Mouse (Mus musculus): ENCODE results near the gene Psors1c2. TPM values are rescaled to one million over a fixed set of nuclear protein-coding genes. Genes with fewer than 3 reads are reported as not detected.
"Not testable (repeated sequence)": the region's sequence is repeated elsewhere in the genome, so short reads cannot be mapped to it uniquely, and the experiment has no call there.

Gene Psors1c2
- polyA plus RNA-seq (2017; shearing (Covaris generic)) = under 1 TPM in 1 of 2 experiments, not detected in 1; 0.65 TPM

- ATAC-seq = no peak
Measured at GRCm38 (mm10) chr17:35532901-35533300, at the start of gene Psors1c2. Gene Psors1c2 (plus strand): TSS chr17:35533201.

- peak; percentile 53 for ATAC-seq
Measured at GRCm38 (mm10) chr17:35484066-35484465, 48.9 kb upstream of the Psors1c2 start.

GRCm38 (mm10) chr17:35485702-35486101 lies 47.3 kb upstream of the Psors1c2 start:
- no peak for ATAC-seq

GRCm38 (mm10) chr17:35486726-35487125 lies 46.3 kb upstream of the Psors1c2 start:
- ATAC-seq = no peak

GRCm38 (mm10) chr17:35488041-35488440 lies 45.0 kb upstream of the Psors1c2 start:
- no peak for ATAC-seq

- ATAC-seq = no peak
Measured at GRCm38 (mm10) chr17:35490320-35490719, 42.7 kb upstream of the Psors1c2 start.

- ATAC-seq = no peak
Measured at GRCm38 (mm10) chr17:35497124-35497523, 35.9 kb upstream of the Psors1c2 start.

GRCm38 (mm10) chr17:35502226-35502625 lies 30.8 kb upstream of the Psors1c2 start:
- no peak for ATAC-seq

GRCm38 (mm10) chr17:35502762-35503161 lies 30.2 kb upstream of the Psors1c2 start:
- ATAC-seq = no peak

GRCm38 (mm10) chr17:35503849-35504248 lies 29.2 kb upstream of the Psors1c2 start:
- no peak for ATAC-seq

- no peak for ATAC-seq
Measured at GRCm38 (mm10) chr17:35504628-35505481, 28.1 kb upstream of the Psors1c2 start.

- no peak for ATAC-seq
Measured at GRCm38 (mm10) chr17:35505776-35506175, 27.2 kb upstream of the Psors1c2 start, which contains the start of gene Pou5f1. Gene Pou5f1 (plus strand): TSS chr17:35506018.

- no peak for ATAC-seq
Measured at GRCm38 (mm10) chr17:35506881-35507280, 26.1 kb upstream of the Psors1c2 start.

GRCm38 (mm10) chr17:35507556-35508260 lies 25.3 kb upstream of the Psors1c2 start:
- ATAC-seq = peak; percentile 39

GRCm38 (mm10) chr17:35508279-35508678 lies 24.7 kb upstream of the Psors1c2 start:
- ATAC-seq = not testable (repeated sequence)

- ATAC-seq = peak; percentile 69
Measured at GRCm38 (mm10) chr17:35509284-35509683, 23.7 kb upstream of the Psors1c2 start.

- ATAC-seq = no peak
Measured at GRCm38 (mm10) chr17:35512916-35513626, 19.9 kb upstream of the Psors1c2 start.

GRCm38 (mm10) chr17:35513886-35514285 lies 19.1 kb upstream of the Psors1c2 start:
- ATAC-seq = no peak

GRCm38 (mm10) chr17:35514756-35515155 lies 18.2 kb upstream of the Psors1c2 start:
- ATAC-seq = no peak

- peak; percentile 22 for ATAC-seq
Measured at GRCm38 (mm10) chr17:35515911-35516640, 16.9 kb upstream of the Psors1c2 start.

GRCm38 (mm10) chr17:35516652-35517500 lies 16.1 kb upstream of the Psors1c2 start, which contains the start of the genes Tcf19 and Cchcr1:
Gene Tcf19 (minus strand): TSS chr17:35516824.
Gene Cchcr1 (plus strand): TSS chr17:35517100.
- peak; percentile 93 for ATAC-seq

All from CD4-positive, CD25-positive, alpha-beta regulatory T cell, adult 4 months (primary cell).